Mouse (Mus musculus) forebrain, embryonic 11.5 days (tissue): ENCODE measurements around the gene Slc2a8. TPM values are rescaled to one million over a fixed set of nuclear protein-coding genes. Genes with fewer than 3 reads are reported as not detected.

ENCODE experiments used
- ATAC-seq: fragments of 200-750 bp; cut with Nextera tagmentation; replicated peaks from 2 replicates; pipeline ENCODE4 v1.8.0; 2017; ENCODE audit warnings: moderate TSS enrichment; ENCODE audit not compliant: low FRiP score
- DNase-seq: peaks from one replicate; pipeline ENCODE4 v3.0.0-alpha.2; 2017; ENCODE audit warnings: low spot score
- H3K27ac ChIP-seq: fragments of 300-500 bp; sonication (generic); 2 replicates; pipeline ENCODE4 v1.5.1; 2014; ENCODE audit warnings: low read depth, low read length
- H3K27me3 ChIP-seq: fragments of 300-500 bp; sonication (generic); 2 replicates; pipeline ENCODE4 v1.6.1; 2014; ENCODE audit warnings: mild to moderate bottlenecking, low read length, mixed read lengths; ENCODE audit not compliant: control insufficient read depth, insufficient read depth
- H3K36me3 ChIP-seq: fragments of 300-500 bp; sonication (generic); 2 replicates; pipeline ENCODE4 v1.6.1; 2014; ENCODE audit warnings: mild to moderate bottlenecking, low read length, moderate library complexity, mixed read lengths; ENCODE audit not compliant: control insufficient read depth, insufficient read depth
- H3K4me1 ChIP-seq: fragments of 300-500 bp; sonication (generic); replicated peaks from 2 replicates; pipeline ENCODE4 v1.6.1; 2014; ENCODE audit warnings: low read length, mixed read lengths; ENCODE audit not compliant: control insufficient read depth, insufficient read depth
- H3K4me2 ChIP-seq: fragments of 300-500 bp; sonication (generic); 2 replicates; pipeline ENCODE4 v1.6.1; 2014; ENCODE audit warnings: low read depth, mild to moderate bottlenecking, low read length, moderate library complexity, mixed read lengths; ENCODE audit not compliant: severe bottlenecking
- H3K4me3 ChIP-seq: fragments of 300-500 bp; sonication (generic); 2 replicates; pipeline ENCODE4 v1.5.1; 2014; ENCODE audit warnings: low read depth, low read length
- H3K9ac ChIP-seq: fragments of 300-500 bp; sonication (generic); 2 replicates; pipeline ENCODE4 v1.6.1; 2014; ENCODE audit warnings: low read length
- H3K9me3 ChIP-seq: fragments of 300-500 bp; sonication (generic); 2 replicates; pipeline ENCODE4 v1.6.1; 2016; ENCODE audit warnings: low read length, mixed read lengths; ENCODE audit not compliant: control insufficient read depth
- WGBS: fragments of 180-500 bp; shearing (Covaris S2); extraction: QIAGEN DNeasy Blood & Tissue Kit; methylation state at CpG from one replicate; pipeline ENCODE4 v1.1.7; 2014; 5-methylcytosine and 5-hydroxymethylcytosine counted together
- polyA plus RNA-seq: library from polyadenylated mRNA; unstranded; fragments of >200 nt; fragmentation: Nextera tagmentation; extraction: Ambion mirVana; gene quantifications from 2 replicates; pipeline ENCODE4 v1.2.1, GENCODE M21; 2014

The Slc2a8 gene
- polyA plus RNA-seq, 1 experiment from 2014 or later, result 13.4 TPM

DNA sequence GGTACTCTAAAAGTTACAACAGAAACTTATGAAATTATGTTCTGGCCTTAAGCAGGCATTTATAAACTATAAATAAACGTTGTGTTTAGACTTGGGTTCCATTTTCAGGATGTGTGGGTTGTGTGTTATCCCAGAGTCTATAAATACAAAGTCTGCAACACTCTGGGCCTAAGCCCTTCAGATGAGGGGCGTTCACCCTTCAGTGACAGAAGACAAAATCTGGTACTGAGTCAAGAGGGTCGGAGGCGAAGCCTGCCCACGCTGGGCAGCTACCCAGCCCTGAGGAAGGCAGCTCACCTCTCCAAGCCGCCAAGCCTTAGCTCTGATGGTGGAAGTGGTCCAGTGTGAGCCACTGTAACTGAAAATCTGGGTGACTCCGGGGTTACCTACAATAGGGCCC is 20.3 kb upstream of the Slc2a8 start:
- no peaks in the 10 kb centered on the region for H3K9me3 ChIP-seq
- WGBS, result 91% methylated on average over 7 of the region's 7 CpGs

DNA sequence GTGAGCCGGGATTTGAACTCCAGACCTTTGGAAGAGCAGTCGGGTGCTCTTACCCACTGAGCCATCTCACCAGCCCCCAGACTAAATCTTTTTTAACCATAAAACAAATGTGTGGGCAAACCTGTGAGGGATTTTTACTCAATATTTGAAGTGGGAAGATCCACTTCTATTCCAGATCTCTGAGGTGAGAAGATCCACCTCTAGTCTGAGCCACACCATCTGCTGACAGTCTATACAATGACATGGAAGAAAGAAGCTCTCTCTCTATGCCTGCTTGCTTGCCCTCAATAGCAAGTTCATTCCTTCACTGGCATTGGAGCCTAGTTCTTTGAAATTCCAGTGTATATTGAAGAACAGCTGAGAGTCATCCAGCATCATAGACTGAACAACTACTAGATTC is 17.9 kb upstream of the Slc2a8 start:
- Histone ChIP-seq H3K27me3 (no peaks in the 10 kb centered on the region), H3K9ac (no peak overlapping the region), H3K9me3 (no peaks in the 10 kb centered on the region), H3K36me3 (no peaks in the 10 kb centered on the region), H3K4me3 (no peak overlapping the region), H3K4me2 (no peak overlapping the region), H3K4me1 (no peaks in the 10 kb centered on the region), H3K27ac (no peak overlapping the region)
- WGBS, result 98% methylated on average over 2 of the region's 2 CpGs
- DNase-seq (no peak), ATAC-seq (no peak)

More for the DNA sequence above, 20.3 kb upstream of the Slc2a8 start:
- Histone ChIP-seq H3K4me1 (no peaks in the 10 kb centered on the region), H3K9ac (no peak overlapping the region), H3K27me3 (no peaks in the 10 kb centered on the region), H3K36me3 (no peaks in the 10 kb centered on the region), H3K4me3 (no peak overlapping the region), H3K4me2 (no peak overlapping the region), H3K27ac (no peak overlapping the region)
- DNase-seq (no peak), ATAC-seq (no peak)

DNA sequence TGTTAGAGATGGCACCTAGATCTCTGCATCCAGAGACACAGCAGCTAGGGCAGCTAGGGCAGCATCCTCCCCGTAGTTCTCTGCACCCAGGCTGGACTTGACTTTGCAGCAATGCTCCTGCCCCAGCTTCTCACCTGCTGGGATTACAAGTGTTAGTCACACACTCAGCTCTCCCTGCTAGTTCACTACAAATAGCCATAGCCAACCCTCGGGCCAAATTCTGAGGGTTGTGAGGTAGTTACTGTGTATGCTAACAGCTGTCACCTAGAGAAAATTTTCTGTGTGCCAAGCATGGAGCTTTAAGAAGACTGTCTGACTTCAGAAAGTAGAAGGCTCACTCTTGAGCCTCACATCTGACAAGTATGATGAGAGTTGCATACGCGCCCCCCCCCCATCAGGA is 15.9 kb upstream of the Slc2a8 start:
- Histone ChIP-seq H3K4me3 (no peak overlapping the region), H3K9ac (no peak overlapping the region), H3K27ac (no peak overlapping the region), H3K4me2 (no peak overlapping the region), H3K9me3 (no peaks in the 10 kb centered on the region), H3K4me1 (no peaks in the 10 kb centered on the region), H3K36me3 (no peaks in the 10 kb centered on the region), H3K27me3 (no peaks in the 10 kb centered on the region)
- 80% methylated on average over 4 of the region's 4 CpGs for WGBS
- ATAC-seq, result no peak
- DNase-seq, result no peak

DNA sequence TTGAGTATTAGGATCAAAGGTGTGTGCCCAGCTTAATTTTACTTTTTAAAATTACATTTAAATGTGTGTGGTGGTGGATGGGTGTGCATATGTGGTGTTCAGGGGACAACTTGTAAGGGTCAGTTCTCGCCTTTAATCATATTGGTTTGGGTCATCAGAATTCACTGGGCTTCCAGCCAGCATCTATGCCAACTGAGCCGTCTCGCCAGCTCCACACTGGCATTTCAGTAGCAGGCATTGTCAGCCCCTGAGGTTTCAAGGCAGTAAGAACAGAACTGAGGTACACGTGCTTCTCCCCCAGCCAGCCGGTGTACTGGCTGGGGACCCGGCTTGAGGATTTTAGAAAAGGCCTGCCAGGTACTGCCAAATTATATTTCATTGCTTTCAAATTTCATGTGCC is 15.2 kb upstream of the Slc2a8 start:
- Histone ChIP-seq H3K4me3 (no peak overlapping the region), H3K27me3 (no peaks in the 10 kb centered on the region), H3K27ac (no peak overlapping the region), H3K4me1 (no peaks in the 10 kb centered on the region), H3K9ac (no peak overlapping the region), H3K36me3 (no peaks in the 10 kb centered on the region), H3K9me3 (no peaks in the 10 kb centered on the region), H3K4me2 (no peak overlapping the region)
- WGBS, result 83% methylated on average over 6 of the region's 6 CpGs
- ATAC-seq, result no peak
- DNase-seq, result no peak

DNA sequence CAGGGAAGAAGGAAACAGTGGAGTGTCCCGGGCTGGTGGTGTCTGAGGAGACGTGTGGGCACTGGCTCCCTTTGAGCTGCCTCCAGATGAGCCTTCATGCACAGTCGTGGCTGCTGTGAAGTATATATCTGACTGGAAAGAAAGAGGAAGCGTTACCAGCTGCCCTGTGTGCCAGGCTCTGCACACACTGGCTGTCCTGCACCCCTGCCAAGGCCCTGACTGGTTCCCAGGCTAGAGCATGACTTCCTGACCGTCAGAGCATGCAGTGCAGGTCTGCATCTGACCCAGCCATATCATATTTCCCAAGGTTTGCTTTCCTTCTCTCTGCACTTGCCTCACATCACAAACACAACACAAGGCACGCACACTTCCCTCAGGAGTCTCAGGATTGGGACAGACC is 10.2 kb upstream of the Slc2a8 start:
- 78% methylated on average over 6 of the region's 6 CpGs for WGBS
- H3K9ac ChIP-seq, result no peak overlapping the region
- H3K4me3 ChIP-seq, result no peak overlapping the region
- no peak overlapping the region for H3K27ac ChIP-seq
- H3K4me1 ChIP-seq, result no peaks in the 10 kb centered on the region
- H3K27me3 ChIP-seq, result no peaks in the 10 kb centered on the region
- no peak overlapping the region for H3K4me2 ChIP-seq
- no peak for DNase-seq
- no peak for ATAC-seq
- no peaks in the 10 kb centered on the region for H3K36me3 ChIP-seq
- no peaks in the 10 kb centered on the region for H3K9me3 ChIP-seq

DNA sequence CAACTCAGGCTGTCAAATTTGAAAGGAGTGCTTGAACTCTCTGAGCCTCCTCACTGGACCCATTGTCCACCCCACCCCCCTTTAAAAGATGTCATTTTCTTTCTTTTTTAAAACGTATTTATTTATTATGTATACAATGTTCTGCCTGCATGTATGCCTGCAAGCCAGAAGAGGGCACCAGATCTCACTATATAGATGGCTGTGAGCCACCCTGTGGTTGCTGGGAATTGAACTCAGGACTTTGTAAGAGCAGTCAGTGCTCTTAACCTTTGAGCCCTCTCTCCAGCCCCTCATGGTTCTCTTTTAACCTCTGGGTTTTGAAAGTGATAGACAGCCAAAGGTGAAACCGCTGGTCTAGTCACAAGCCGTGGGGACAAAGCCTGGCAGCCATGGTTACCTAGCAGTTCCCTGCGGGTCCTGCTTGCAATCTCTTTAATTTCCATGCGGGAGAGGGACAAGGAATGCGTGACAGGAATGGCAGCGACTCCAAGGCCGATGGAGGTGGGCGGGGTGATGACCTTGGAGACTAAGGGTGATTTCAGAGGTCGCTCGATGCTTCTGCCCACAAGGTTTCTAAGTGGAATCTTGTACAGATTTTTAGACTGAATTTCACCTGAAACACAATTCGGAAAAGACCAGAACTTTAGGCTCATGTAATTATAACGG is 8.4 kb upstream of the Slc2a8 start:
- no peaks in the 10 kb centered on the region for H3K36me3 ChIP-seq
- H3K4me2 ChIP-seq, result no peak overlapping the region
- no peaks in the 10 kb centered on the region for H3K4me1 ChIP-seq
- no peak overlapping the region for H3K27ac ChIP-seq
- H3K4me3 ChIP-seq, result no peak overlapping the region
- H3K9ac ChIP-seq, result no peak overlapping the region
- H3K27me3 ChIP-seq, result no peaks in the 10 kb centered on the region
- 62% methylated on average over 13 of the region's 13 CpGs for WGBS
- no peaks in the 10 kb centered on the region for H3K9me3 ChIP-seq
- no peak for ATAC-seq
- no peak for DNase-seq

DNA sequence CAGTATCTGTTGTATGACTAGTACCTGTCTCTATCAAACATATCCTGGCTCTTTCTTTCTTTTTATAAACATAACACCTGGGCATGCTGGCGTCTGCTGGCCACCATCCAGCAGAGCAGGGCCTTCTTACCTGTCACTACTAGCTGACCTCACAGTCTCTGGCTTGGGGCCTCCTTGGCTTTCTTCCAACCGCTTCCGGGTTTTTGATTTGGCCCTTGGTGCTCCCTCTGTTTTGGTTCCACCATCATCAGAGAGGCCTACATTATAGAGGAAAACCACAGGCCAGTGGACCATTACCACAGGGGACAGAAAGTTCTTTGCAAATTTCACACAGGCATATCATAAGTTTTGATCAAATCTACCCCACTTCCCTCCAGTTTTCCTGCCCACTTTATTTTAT is 7.5 kb upstream of the Slc2a8 start:
- Histone ChIP-seq H3K36me3 (no peaks in the 10 kb centered on the region), H3K4me3 (no peak overlapping the region), H3K9ac (no peak overlapping the region), H3K4me2 (no peak overlapping the region), H3K27ac (no peak overlapping the region), H3K27me3 (no peaks in the 10 kb centered on the region), H3K4me1 (no peaks in the 10 kb centered on the region), H3K9me3 (no peaks in the 10 kb centered on the region)
- WGBS, result 87% methylated on average over 3 of the region's 3 CpGs
- DNase-seq, result no peak
- ATAC-seq, result no peak

DNA sequence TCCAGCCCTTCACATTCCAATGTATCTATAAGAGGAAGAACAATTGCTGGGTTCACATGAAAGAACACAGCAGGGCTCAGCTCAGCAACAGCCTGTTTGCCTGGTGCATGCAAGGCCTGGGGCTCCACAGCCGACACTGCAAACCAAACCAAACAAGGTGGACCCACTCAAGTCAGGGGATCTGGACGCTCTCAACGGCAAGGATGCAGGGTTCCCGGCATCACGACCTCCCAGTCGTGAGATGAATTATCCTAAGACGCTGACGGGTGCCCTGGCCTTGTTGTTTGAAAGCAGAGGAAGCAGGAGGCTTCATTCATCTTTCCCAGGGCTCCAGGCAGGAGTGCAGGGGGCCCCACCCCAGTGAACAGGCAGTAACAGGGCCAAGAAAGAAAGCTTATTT is 4.0 kb upstream of the Slc2a8 start:
- no peak overlapping the region for H3K27ac ChIP-seq
- H3K27me3 ChIP-seq, result no peaks in the 10 kb centered on the region
- DNase-seq (no peak), ATAC-seq (no peak)
- peaks cover 6% of the 10 kb centered on the region for H3K4me1 ChIP-seq
- H3K9ac ChIP-seq, result no peak overlapping the region
- H3K4me3 ChIP-seq, result no peak overlapping the region
- 68% methylated on average over 8 of the region's 8 CpGs for WGBS
- H3K4me2 ChIP-seq, result no peak overlapping the region
- no peaks in the 10 kb centered on the region for H3K9me3 ChIP-seq
- H3K36me3 ChIP-seq, result no peaks in the 10 kb centered on the region

DNA sequence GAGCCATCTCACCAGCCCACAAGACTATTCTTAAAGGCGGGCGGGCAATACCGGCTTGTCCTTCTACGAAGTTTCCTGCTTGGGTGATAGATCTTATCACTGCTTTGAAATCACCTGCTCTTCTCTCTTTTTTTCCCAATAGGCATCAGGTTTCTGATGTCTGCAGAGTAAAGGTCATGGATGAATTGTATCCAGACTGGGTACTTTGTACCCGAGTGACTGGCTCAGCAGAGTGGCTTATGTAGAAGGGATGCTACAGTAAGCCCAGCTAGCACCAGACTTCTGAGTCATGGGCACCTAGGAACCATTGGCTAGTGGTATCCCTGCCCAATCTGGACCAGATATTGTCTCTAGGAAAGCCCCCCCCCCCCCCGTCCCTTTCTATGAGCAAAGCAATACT is 1.7 kb upstream of the Slc2a8 start:
- DNase-seq, result no peak
- no peak for ATAC-seq
- Histone ChIP-seq H3K4me1 (peaks cover 8% of the 10 kb centered on the region), H3K4me3 (no peak overlapping the region), H3K27ac (no peak overlapping the region), H3K36me3 (no peaks in the 10 kb centered on the region), H3K9ac (no peak overlapping the region), H3K9me3 (no peaks in the 10 kb centered on the region), H3K4me2 (no peak overlapping the region), H3K27me3 (no peaks in the 10 kb centered on the region)
- WGBS, result 60% methylated on average over 6 of the region's 6 CpGs
